Mouse (Mus musculus): ENCODE data around the gene Cpa1. TPM values are rescaled to one million over a fixed set of nuclear protein-coding genes. Genes with fewer than 3 reads are reported as not detected.

Gene Cpa1
- polyA plus RNA-seq, 1 experiment from 2014 or later, result 0.18 TPM

Other genes starting within 250 kb of the Cpa1 start
- gene Zc3hc1, start 248.2 kb upstream of the Cpa1 start, polyA plus RNA-seq (2016; fragmentation: Nextera tagmentation; extraction: Ambion mirVana), result 62.9 and 64.7 TPM in 2 replicates
- gene Klhdc10, start 237.3 kb upstream of the Cpa1 start, polyA plus RNA-seq (2016; fragmentation: Nextera tagmentation; extraction: Ambion mirVana), result 36.7 and 42.8 TPM in 2 replicates
- 35.1 and 35.9 TPM in 2 replicates for gene Tmem209, start 129.4 kb upstream of the Cpa1 start, polyA plus RNA-seq (2016; fragmentation: Nextera tagmentation; extraction: Ambion mirVana)
- 0.24 and 0.49 TPM in 2 replicates for gene Ssmem1, start 129.4 kb upstream of the Cpa1 start, polyA plus RNA-seq (2016; fragmentation: Nextera tagmentation; extraction: Ambion mirVana)
- 8.2 and 8.5 TPM in 2 replicates for gene Cpa2, start 97.6 kb upstream of the Cpa1 start, polyA plus RNA-seq (2016; fragmentation: Nextera tagmentation; extraction: Ambion mirVana)
- 1.2 and 1.9 TPM in 2 replicates for gene Cpa4, start 70.8 kb upstream of the Cpa1 start, polyA plus RNA-seq (2016; fragmentation: Nextera tagmentation; extraction: Ambion mirVana)
- gene Cpa5, start 28.2 kb upstream of the Cpa1 start, polyA plus RNA-seq (2016; fragmentation: Nextera tagmentation; extraction: Ambion mirVana), result not detected in 2 replicates
- 17.9 and 21.6 TPM in 2 replicates for gene Cep41, start 54.5 kb downstream of the Cpa1 start, polyA plus RNA-seq (2016; fragmentation: Nextera tagmentation; extraction: Ambion mirVana)
- 777 and 779 TPM in 2 replicates for gene Mest, start 84.3 kb downstream of the Cpa1 start, polyA plus RNA-seq (2016; fragmentation: Nextera tagmentation; extraction: Ambion mirVana)